Mouse (Mus musculus) adrenal gland, postnatal 25 days (tissue): Measurements from ENCODE around the gene Slc38a10. TPM values are rescaled to one million over a fixed set of nuclear protein-coding genes. Genes with fewer than 3 reads are reported as not detected.
A peak's percentile ranks its signal among the peaks of the same experiment; 100 is the strongest.

Source experiments
- DNase-seq: peaks from one replicate; pipeline ENCODE4 v3.0.0; 2021; ENCODE audit warnings: mixed read lengths
- total RNA-seq: library from RNA; stranded (reverse); gene quantifications from 2 replicates; pipeline ENCODE4 v1.2.3, GENCODE M21; 2021

Gene Slc38a10
- total RNA-seq, 1 experiment from 2014 or later: 163 TPM

DNA sequence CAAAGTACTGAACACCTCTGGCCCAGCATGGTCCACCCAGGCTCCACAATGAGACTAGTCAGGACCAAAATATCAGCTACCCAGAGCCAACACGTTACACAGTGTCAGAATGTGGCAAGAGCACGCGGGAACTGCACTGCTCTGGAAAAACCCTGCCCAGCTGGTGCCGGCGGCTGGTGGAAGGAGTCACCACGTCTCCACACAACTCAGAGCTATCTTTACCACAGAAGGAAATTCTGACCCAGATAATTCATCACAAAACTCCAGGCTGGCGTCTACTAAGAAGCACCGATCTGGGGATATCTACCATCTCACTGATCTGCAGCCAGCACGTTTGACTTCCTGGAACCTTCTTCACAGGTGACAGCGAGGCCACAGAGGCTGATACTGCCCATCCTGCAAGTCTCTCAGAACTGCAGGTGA, 11.8 kb downstream of the Slc38a10 start:
- no peak for DNase-seq

DNA sequence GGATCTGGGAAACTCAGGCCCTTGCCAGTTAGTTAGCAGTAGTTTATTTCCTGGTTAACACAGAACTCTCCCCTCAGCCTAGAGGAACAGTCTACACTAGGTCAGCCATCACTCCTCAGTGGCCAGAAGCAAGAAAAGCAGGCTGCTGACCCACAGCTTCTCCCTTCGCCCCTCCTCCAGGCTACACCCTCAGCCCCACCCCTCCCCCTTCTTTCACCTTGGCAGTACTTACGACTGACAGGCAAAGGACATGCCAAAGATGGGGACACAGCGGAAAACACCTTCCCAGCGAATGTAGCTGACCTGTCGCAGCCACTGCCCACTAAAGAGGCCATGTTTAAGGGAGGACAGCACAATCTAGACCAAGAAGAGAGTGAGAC, 13.5 kb downstream of the Slc38a10 start:
- DNase-seq: no peak

DNA sequence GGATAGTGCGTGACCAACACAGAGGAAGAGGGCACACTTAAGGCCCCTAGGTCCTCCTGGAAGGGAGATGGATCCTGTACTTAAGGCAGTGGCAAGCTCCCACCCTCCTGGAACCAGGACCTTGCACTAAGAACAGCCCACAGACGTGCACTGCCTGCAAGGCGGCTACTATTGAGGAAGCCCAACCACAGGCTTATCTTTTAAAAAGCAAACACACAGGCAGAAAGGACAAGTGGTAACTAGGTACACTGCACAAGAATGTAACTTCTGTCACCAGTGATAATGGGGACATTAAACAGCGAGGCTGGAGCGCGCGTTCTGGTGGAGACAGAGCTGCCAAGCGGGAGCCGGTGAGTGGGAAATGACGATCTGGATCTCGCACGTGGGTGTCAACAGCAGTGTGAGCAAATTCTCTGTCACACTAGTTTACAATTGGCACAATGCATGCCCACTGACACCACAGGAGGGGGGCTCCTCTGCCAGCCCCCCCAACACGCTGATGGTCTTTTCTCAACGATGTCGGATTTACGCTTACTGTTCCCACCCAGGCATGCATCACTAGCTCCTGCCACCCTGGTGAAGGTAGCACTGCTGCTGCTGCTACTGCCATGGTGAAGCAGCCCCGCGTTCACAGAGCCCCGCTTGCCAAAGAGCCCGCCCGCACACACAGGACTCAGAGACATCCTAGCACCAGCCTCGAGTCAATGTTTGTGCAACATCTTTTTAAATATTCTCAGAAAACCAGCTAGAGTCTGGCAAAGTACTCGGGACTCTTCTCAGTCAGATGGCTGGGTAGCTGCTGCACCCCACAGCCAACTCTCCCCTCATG, 14.1 kb downstream of the Slc38a10 start:
- DNase-seq: no peak

DNA sequence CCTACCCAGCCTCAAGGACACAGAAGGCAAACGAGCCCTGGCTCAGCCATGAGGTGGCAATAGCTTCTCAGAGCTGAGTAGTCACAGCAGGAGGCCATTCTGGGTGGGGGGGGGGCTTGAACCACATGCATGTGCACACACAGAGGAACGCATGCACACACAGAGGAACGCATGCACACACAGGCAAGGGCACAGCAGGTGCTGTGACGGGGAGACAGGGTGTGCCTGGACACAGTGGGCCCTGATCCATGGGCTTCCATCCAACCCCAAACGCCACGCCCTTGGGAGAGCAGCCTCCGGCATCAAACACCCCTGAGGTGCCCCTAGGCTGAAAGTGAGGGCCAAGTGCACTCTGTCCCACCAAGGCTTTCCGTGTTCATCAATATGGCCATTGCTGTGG, 15.0 kb downstream of the Slc38a10 start:
- DNase-seq: no peak

DNA sequence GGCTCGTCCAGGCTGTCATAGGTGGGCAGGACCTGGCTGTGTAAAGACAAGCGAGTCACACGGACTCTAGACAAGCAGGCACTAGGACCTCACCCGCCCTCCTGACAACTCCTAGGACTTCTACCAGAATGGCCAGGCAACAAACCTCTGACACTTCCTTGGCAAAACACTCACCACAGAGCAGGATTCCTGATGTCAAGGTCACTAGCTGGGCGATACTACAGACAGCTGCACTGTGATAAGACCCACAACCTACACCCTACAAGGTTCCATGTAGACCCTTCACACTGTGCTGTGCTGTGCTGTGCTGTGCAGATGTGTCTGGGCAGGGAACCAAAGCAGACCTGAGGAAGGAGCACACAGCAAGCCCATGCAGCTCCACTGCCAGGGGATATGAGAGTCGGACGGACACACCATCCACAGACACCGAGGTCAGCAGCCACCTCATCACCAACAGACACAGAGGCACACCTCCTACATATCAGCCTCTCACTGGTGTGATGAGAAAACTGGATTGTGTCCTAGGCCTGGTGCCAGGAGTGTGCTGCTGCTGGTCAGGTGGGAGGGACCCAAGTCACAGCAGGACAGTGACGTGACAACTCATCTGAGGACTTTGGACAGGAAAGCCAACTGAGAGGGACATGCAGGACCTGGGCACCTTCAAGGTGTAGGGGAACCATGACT, 16.2 kb downstream of the Slc38a10 start:
- DNase-seq: no peak

DNA sequence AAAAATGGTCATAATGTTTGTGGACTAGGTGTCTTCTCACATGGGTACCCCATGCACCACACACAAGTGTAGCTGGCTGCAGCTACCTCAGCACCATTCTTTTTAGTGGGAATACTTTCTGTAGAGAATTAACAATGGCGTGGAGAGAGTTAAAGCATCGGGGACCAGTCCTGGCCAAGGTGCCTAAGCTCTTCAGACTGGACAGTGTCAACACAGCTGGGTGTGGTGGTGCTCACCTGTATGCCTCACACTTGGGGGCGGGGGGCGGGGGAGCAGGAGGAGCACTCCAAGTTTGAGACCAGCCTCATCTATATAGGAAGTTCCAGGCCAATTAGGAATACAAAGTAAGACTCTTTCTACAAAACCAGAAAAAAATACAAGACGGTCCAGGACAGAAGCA, 17.0 kb downstream of the Slc38a10 start:
- DNase-seq: no peak

DNA sequence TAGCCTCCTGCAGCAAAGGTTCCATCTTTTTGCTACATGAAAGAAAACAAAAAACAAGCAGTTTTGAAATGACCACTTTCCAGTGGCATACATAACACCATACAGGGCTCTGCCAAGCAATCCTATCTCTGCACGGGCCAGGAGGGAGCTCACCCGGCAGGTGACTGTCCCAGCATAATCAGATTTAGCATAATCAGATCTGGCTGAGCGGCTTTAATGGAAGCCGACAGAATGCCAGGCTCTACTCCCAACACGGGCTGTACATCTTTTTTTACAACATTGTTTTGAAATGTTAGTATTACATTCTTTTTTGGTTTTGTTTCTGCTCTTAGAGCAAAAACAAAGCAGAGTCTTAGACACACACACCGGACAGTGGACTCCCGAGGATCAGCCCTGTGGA, 21.9 kb downstream of the Slc38a10 start:
- no peak for DNase-seq

DNA sequence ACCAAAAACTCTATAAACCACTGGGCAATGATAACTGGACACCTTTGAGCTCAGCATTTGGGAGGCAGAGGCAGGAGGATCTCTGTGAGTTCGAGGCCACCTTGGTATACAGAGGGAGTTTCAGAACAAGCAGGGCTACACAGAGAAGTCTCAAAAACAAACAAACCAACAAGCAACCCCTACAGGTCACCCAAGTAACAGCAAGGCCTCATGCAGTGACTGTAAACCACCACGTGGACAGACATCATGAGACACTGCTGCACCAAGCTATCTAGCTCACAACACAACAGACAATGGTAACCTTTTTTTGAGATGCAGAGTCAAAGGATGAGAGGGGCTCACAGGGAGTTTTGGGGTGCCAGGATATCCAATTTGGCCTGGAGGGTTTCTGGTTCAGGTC, 24.3 kb downstream of the Slc38a10 start:
- DNase-seq: no peak

DNA sequence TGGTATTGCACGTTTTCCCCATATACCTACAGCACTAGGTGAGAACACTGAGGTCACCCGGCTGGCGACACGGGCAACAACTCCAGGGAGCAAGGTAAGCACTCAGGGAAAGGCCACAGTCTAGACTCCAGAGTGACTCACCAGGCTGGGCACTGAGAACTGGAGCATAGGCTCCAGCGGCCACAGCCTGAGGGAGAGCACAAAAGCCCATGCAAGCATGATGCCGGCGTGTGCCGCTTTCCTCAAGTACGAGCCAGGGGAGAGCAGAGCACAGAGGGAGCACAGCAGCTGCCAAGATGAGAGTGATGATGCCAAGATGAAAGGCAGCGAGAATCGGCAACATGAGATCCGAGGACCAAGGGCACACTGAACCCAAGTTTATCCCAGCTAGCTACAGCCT, 29.0 kb downstream of the Slc38a10 start:
- peak; percentile 50 for DNase-seq

DNA sequence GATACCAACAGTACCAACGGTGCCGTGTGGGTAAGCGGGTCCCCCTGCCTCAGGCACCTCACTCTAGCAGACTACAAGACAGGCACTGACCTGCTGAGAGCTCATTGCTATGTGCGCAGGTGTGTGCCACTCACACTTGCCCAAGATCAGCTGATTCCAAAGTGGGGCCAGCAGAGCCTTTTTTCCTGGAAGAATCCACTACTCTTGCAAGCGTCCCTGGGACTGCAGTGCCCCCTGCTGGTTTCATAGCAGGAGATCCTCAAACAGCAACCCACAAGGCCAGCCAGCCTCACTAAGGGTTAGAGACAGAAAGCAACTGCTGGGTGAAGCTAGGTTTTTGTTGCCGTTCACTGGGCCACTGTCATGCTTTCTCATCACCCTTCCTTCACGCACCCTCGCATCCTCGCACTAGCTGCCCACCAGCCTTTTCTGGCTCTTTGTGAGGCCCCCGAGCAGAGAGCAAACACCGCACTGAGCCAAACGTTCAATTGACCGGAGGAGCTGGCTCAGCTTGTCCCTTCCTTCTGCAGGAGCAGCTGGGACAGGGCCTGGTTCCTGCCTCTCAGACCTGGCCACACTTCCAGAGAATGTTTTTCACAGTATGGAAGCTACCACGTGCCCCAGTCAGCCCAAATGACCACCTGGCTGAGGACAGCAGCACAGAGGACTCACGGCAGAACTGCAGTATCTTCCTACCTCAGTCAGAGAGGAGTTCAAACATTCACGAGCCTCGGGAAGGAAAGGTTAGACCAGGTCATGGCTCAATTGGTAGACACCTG, 30.3 kb downstream of the Slc38a10 start:
- DNase-seq: peak; percentile 76

DNA sequence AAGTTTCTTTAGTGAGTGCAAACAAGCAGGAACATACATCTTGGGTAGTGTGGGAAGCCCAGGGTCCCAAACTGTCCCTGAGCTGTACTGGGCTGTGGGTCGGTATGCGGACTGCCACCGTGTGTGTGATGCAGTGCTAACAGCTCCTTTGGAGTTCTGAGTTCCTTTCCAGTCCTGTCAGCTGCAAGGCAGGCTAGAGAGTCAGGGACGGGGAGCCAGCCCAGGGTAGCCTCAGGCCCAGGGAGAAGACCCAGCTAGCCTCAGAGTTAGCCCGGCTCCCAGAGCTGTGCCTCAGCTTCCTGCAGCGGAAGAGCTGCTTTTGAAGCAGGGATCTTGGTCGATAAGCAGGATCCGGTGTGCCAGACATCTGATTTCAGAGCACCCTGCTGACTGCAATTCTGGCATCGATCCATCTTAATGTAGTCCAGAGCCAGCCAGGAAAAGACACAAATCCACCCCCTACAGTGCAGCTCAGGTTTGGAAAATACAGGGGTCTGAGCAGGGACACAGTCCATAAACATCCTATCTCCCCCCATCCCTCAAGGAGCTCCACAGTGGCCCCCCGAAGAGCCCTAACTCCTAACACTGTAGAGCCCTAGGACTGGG, 31.1 kb downstream of the Slc38a10 start:
- no peak for DNase-seq

DNA sequence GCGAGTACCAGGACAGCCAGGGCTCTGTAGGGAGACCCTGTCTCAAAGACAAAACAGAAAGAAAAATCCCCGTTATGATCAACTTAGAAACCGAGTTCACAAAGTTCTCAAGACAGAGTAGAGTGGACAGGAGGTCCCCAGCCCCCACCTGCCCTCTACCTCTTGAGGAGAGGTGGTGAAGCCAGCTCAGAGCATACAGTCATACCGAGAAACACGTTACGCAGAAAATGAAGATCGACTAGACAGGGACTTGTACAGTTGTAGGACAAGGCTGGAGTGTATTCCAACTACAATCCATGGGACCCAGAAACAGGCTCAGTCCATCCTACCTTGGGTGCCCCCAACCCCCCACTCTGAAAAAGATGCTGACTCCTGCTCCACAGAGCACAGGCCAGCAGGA, 32.0 kb downstream of the Slc38a10 start:
- no peak for DNase-seq

DNA sequence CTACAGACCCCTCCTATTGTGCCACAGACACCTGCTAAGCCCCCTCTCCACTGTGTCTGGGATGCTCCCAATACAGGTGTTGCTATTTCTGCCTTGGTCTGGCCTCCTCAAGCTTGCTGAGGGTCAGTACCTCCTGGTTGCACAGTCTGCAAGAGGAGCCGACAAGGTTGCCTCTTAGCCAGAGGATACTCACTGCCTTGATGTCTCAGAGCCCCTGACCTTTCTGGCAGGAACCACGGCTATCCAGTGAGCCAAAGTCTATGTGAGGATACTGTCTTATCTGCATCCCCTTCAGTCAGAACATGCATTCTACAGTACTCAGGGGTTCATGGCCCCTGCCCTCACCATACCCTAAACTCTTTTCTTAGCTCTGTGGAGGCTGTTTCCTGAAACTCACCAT, 33.5 kb downstream of the Slc38a10 start:
- no peak for DNase-seq

DNA sequence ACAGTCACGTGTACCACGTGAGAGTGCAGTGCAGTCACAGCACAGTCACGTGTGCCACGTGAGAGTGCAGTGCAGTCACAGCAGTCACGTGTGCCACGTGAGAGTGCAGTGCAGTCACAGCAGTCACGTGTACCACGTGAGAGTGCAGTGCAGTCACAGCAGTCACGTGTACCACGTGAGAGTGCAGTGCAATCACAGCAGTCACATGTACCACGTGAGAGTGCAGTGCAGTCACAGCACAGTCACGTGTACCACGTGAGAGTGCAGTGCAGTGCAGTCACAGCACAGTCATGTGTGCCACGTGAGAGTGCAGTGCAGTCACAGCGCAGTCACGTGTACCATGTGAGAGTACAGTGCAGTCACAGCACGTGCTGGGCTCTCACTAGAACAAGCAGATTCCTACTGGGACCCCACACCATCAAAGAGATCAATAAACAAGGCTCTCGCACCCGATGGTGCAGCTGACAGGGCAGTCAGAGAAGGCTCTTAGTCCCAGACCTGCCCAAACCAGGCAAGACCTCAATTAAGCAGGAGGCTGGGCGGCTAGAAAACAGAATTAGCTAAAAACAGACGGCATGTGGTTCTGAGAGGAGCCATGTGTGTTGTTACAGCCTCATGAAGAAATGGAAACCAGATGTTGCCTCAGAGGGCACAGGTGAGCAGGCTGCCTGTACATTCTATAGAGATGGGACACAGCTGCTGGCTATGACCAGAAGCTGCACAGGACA, 36.5 kb downstream of the Slc38a10 start:
- DNase-seq: no peak

DNA sequence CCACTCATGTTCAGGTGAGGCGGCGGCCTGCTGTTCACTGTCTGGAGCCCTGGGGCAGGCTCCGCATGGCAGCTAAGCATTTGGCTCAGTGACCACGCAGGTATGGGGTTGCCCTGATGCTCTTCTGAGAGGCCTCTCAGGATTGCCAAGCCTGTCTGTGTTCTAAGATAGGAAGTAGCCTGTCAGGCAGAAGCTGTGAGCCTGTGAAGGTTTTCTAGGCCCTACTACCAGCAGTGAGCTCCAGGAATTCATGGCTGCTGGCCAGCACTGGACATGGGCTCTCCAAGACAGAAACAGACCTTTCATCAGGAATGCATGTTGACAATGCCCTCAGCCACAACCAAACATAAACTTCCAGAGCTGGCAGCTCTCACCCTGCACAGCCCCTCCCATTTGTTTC, 39.0 kb downstream of the Slc38a10 start:
- no peak for DNase-seq

DNA sequence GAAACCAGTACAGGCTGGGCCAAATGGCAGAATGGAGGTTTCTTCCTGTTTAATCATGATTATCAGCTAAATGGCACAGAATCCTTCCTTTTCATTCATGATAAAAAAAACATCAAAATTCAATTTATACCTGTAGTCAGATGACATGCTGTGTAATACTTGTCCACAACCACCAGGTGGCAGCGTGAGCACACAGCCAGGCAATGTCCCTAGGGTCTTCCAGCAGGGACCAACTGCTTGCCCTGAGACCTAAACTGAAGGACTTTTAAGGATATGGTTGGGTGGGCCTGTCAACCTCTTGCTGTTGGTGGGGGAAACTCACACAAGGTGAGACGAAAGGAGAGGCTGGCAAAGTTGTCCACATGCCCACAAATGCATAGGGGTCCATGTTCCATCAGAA, 40.1 kb downstream of the Slc38a10 start:
- DNase-seq: peak; percentile 62

DNA sequence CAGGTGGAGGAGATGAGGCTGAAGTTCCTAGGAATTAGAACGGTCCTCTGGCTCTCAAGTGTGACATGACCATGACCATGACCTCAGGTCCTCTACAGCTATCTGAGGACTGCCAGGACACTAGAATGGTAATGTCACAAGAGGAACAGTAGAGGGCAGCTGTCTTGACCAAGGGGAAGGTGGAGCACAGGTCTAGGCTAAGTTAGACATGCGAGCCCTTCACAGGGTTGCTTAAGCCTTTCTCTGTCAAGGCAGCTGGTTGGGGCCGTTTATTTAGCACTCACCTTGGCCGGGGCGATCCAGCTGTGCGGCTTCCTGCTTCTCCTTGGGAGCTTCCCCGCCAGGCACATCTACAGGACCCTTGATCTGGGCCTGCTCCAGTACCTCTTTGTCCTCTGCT, 40.6 kb downstream of the Slc38a10 start:
- DNase-seq: no peak

DNA sequence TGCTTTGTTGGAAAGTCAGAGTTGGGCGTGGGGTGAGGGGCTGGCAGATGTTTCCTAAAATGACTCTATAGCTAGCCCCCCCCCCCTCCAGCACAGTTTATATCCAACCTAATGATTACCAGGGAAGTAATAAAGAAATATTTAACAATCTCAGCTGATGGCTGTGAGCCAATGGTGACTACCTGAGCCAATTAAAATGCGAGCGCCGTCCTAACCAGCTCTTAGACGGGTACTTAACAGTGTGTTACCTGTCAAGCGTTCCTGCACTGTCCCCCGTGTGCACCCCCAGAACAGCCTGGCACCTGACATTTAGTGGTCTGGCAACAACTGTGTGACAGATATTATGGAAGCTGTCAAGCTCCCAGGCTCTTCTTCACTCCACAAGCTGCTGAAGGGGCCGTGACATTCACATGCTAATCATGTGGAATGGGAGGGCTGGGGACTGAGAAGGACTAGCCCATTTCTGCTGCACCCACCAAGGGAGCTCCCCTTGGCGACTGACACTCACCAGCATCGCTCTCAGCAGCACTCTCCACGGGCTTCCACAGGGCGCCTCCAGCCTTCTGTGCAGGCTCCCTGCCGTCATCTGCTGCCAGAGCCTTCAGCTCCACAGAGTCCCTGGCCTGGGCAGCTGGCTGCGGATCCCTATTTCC, 41.5 kb downstream of the Slc38a10 start:
- DNase-seq: no peak

DNA sequence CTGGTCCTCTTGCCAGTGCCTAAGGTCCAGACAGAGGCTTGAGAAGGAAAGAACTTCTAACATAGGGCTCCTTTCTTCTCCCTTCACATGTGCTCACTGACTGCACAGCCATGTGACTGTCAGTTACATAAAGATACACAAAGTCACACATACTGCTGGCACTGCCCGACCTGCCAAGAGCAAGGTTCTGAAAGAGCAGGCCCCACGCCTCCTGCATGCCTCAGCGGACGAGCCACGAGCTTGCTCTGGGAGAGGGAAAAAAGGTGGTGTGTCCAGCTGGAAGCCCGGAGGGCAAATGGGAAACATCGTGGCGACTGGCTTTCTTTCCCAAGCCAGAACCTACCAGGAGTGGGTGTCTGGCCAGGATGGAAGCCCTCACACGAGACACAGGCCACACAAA, 43.4 kb downstream of the Slc38a10 start:
- DNase-seq: no peak

DNA sequence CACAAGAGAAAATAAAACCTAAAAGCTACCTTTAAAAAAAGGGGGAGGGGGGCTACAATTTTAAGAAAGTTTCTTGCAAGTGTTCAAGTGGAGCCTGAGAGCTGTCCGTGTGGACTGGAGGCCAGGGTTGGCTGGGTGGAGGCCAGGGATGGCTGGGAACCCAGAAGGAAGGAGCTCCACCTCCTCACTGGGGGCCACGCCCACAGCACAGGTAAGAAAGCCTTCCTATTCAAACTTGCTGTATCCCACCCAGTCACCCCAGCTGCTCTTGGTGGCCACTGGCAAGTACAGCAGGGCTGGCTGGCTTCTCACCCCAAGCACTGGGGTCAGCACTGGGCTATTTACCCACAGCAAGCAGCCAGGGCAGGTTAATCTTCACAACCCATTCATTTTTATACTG, 44.1 kb downstream of the Slc38a10 start:
- no peak for DNase-seq

DNA sequence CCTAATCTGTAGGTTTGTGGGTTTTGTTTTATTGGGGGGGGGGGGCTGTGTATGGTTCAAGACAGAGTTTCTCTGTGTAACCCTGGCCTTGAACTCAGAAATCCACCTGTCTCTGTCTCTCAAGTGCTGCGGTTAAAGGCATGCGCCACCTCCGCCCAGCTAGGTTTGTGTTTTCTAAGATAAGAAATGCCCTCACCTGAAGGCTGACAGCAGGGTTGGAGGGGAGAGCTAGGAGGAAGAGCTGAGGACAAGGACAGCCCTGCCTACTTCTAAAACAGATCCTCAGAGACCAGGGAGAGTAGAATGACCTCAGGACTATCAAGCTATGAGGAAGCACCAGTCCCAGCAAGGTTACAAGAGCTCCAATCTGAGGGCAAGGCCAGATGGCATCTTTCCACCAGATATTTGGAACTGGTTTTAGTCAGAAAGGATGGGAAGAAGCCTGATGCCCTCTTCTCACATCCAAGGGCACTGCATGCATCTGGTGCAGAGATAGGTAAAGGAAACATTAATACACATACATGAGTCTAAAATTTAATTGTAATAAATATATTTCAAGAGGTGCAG, 47.6 kb downstream of the Slc38a10 start:
- no peak for DNase-seq
